Mouse (Mus musculus) right cerebral cortex, adult 18-20 months (tissue): Measurements from ENCODE around the gene Pnpla2.
"Not testable (repeated sequence)": the region's sequence is repeated elsewhere in the genome, so short reads cannot be mapped to it uniquely, and the experiment has no call there.

Experiments used
- DNase-seq: peaks from one replicate; pipeline ENCODE4 v3.0.0; 2022; ENCODE audit warnings: mixed read lengths

Gene Pnpla2

DNA sequence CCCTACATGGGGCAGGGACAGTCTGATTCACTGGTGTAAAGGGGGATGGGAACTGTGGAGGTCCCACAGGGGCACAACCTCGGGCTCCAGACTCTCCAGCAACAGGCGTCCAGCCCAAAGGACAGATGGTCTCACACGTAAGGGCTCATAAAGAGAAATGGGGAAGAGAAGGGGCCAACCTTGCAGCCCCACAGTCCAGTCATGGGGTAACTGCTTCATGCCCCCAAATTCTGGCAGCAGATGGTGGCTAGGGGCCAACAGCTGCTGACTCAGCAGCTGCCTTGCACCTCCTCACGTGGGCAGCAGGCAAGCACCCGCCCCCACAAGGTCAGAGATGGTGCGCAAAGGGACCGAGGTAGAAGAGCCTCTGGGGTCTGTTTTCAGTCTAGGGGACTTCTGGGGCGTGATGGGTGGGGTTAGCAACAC is 22.8 kb upstream of the Pnpla2 start:
- DNase-seq: no peak

GRCm38 (mm10) chr7:141432741-141433516 is 22.1 kb upstream of the Pnpla2 start:
- DNase-seq: no peak

DNA sequence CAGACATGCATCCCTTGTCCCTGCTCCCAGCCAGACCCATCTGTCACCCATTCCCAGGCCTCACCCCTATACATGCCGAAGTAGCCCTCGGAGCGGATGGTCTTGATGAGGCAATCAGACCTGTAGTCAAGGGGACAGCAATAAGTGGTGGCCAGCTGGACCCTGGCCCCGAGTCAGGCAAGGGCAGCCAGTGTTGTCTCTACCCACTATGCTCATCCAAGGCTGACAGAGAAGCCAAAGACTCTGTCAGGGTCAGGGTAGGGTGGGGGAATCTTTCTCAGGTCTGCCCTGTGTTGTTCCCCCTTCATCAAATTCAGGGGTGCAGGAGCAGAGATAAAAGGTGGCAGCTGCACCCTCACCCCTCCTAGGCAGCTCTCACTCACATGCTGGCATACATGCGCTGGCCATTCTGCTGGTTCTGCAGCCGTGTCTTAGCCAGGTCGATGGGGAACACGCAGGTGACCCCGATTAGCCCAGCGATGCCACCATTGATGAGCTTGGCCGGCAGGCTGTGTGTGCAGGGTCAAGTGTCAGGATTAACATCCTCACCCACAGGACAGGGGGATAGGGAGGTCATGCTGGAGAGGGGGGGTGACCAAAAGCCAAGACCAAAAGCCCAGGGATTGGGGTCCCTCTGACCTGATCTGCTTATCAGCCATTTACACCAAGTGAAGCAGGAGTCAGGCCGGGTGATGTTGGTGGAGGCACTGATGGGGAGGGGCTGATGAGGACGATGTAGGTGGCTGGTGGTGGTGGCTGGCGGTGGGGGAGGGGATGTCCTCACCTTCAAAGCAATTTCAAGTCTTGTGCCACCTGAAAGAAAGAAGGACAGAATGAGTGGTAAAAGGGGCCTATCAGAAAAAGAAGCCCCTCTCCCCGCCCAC is 21.2 kb upstream of the Pnpla2 start:
- no peak for DNase-seq

DNA sequence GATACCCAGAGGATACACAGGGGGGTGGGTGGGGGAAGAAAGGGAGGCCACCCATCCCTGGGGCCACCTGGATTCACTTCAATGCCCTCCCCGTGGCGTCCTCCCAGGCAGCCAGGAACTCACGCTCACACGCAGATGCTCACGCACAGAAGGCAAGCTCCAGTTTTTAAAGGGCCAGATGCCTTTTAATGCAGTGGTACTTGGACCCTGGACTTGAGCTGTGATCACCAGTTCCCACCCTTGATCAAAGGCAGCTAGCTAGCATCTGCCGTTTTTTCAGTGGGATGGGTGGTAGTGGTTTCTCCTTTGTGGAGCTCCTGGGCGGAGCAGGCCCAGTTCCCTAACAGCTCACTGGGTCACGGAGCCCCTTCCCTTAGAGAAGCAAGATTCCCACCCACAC is 20.5 kb upstream of the Pnpla2 start:
- DNase-seq: peak; percentile 77

DNA sequence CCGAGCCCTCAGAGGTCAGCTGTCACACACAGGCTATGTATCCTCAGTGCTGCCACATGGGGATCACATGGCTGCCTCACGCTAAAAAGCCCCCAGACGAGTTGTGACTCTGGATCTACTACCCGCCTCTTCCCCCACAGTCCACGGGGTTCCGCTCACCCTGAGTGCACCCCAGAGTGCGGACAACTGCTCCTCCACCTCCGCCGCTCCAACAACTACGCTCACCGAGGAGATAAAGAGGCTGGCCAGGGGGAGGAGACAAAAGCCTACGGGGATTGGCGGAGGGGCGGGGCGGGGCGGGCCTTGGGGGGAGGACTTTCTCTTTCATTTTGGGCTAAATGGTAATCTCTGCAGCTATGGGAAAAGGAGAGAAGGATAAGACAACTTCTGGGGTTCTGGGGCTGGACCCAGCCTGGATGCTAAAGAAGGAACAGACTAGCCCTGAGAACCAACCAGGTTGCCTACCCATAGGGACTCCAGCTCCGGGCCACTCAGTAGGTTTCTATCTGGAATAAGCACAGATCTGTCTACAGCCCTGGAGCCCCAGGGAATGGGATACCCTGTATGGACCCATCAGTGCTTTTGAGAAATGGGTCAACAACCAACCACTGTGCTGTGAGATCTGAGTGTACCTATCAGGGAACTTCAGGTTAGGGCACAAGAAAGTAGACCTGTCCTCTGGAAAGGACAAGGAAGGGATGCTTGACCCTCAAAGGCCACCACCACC is 19.7 kb upstream of the Pnpla2 start:
- DNase-seq: peak; percentile 71

DNA sequence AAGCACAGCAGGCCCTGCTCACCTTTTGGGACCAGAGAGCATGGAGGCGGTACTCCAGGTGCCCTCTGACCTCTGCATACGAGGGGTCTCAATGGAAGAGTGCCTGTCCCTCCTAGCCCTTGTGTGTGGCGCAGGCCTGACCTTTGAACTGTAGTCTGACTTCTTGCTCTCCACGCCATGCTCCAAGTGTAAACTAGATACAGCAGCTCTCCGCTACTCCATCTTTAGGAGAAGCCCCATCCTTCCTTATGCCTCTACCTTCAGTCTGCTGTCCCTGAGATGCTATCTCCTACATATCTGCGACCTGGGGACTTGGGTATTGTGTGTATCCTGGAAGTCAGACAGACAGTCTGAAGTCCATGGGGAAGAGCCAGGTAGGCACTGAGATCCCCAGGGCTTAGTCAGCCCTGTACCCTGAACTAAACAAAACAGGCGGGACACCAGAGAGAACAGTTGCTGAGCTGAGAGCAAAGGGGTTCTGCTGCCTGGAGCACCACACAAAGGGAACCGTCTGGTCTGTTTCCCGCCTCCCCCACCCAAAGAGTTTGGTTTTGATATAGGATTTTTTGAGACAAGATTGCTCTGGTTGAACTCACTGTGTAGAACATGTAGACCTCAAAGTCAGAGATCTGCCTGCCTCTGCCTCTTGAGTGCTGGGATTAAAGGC is 19.0 kb upstream of the Pnpla2 start:
- no peak for DNase-seq

- no peak for DNase-seq
Measured at GRCm38 (mm10) chr7:141436523-141436892, 18.5 kb upstream of the Pnpla2 start.

- peak; percentile 86 for DNase-seq
Measured at GRCm38 (mm10) chr7:141437178-141438120, 17.5 kb upstream of the Pnpla2 start, which contains the start of gene Slc25a22. Slc25a22 (minus strand) TSS chr7:141437892.

DNA sequence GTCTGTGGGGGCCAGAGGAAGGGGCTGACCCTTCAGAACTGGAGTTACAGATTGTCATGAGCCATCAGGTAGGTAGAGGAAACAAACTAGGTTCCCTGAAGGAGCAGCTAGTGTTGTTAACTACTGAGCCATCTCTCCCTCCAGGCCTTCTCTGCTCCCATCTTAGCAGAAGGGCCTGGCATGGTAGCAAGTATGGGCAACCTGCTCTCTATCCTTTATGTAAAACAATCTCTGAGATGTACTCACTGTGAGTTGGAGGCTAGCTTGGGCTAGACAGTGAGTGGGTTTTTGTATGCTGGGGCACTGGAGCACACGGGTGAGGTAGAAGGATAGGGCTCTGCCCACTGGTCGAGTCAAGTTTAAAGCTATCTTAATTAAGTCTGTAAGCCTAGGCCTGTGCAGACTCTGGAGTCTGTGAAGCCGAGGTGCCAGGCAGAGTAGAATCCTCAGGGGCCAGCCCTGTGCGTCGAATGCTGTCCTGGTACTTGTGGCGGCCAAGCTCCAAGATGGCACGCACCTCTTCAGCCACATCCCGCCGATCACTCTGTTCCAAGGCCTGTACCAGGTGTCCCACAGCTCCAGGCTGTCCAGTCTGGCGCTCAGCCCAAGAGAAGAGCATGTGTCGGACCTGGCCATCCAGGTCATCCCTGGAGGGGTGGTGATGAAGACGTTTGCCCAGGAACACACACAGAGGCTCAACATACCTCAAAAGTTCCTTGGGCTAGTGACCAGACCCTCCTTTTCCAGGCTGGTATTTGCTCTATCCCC is 16.6 kb upstream of the Pnpla2 start:
- DNase-seq: no peak

GRCm38 (mm10) chr7:141439140-141439679 is 15.8 kb upstream of the Pnpla2 start:
- DNase-seq: no peak

GRCm38 (mm10) chr7:141439811-141440210 is 15.2 kb upstream of the Pnpla2 start:
- no peak for DNase-seq

GRCm38 (mm10) chr7:141440613-141441012 is 14.4 kb upstream of the Pnpla2 start:
- peak; percentile 60 for DNase-seq

GRCm38 (mm10) chr7:141441460-141441859 is 13.5 kb upstream of the Pnpla2 start:
- no peak for DNase-seq

DNA sequence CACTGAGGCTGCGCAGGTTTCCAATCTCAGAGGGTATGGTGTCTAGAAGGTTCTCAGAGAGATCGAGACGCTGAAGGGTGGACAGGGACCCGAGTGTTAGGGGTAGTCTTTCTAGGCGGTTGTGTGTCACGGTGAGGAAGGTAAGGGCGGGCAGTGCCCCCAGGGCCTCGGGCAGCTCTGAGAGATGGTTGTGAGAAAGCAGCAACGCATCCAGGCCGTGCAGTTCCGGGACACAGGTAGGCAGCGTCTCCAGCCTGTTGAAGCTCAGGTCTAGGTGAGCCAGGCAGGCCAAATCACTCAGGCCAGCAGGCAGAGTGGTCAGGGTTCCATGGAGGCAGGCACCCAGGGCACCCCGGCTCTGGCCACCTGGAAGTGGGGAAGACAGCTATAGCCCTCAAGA is 12.8 kb upstream of the Pnpla2 start:
- no peak for DNase-seq

DNA sequence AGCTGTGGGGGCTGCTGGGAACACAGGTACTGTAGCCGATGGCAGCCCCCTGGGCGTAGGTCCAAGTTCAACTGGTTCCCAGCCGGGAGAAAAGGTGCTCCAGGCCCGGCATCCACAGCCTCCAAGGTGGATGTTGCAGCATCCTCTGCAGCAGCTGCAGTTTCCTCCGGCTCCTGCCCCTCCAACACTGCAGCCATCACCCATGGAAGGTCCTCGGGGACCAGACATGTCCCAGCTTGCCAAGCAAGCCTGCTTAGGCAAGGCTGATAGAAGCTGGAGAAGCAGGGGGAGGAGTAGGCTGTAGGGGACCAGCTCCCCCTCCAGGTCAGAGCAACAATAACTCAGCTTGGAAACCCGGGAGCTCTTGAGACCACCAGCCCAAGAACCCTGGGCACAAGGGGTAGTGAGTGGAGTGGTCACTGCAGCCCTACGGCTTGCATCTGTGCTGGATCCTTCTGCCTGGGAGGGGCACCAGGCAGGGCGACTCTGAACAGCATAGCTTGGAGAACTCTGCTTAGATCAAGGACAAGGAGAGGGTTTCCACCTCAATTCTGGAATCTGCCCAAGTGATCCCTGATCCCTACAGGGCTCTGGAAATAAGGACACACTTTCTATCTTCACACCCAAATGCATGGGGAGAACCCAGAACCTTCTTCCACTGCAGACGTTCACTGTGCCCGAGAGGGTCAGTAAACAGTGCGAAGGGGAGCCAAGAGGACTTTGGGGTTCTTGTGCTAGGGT is 11.7 kb upstream of the Pnpla2 start:
- no peak for DNase-seq

DNA sequence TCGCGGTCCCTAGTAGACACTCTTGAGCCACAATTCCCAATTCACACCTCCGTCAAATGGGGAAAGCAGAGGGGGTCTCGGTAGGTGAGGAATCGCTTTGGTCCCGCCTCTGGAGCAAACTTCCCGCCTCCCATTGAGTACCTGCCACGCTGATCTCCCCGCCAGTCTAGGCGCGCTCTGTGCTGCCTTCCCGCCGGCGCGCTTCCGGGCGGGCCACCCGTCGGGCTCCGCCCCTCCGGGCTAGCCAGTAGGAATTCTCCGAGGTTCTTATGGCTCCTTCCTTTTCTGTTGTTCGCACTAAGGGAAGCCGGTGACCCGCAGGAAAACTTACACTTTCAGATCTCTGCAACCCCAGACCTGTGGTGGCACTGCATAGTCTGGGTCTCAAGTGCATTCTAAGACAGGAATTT is 11.2 kb upstream of the Pnpla2 start, which contains the start of gene Pidd1:
Pidd1 (minus strand) TSS at position 198 of the 410 bp plus-strand sequence.
- DNase-seq: no peak

- not testable (repeated sequence) for DNase-seq
Measured at GRCm38 (mm10) chr7:141446374-141446773, 8.6 kb upstream of the Pnpla2 start.

DNA sequence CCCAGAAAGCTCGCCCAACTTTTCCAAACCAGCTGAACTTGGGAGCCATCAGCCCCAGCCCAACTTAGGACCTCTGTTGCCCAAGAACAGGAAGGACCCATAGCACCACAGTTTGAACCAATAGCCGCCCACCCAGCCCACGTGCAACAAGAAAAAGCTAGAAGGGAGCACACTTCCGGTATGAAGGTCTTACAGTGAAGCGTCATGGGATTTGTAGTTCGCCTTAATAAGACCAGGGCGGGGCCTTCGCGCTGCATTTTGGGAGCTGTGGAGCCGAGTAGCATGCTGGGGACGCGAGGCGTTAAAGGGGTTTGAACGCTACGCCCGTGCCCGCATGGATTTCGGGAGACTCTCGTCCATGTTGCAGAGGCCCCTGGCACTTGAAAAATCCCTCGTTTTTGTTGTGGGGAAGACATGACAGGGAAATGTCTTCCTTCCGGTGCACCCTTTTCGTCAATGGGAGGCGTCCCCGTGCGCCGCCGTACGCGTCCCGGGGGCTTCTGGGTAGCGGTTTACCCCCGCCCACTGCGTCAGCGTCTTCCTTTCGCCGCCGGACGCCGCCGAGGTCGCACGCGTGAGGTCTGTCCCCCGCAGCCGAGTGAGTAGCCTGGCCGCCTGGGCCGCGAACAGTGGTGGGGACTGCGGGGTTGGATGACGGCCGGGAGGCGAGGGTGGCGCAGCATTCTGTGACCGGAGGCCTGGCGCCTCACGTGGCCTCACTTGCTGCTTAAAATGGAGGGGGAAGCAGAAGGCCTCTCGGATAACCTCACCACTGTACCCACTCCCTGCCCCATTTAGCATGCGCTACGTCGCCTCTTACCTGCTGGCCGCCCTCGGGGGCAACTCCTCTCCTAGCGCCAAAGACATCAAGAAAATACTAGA is 7.6 kb upstream of the Pnpla2 start, which contains the start of gene Rplp2:
Rplp2 (plus strand) TSS at position 261 of the 882 bp plus-strand sequence.
- DNase-seq: peak; percentile 96
